Mouse (Mus musculus): ENCODE data around the gene Isy1. TPM values are rescaled to one million over a fixed set of nuclear protein-coding genes. Genes with fewer than 3 reads are reported as not detected.

Gene Isy1
- polyA plus RNA-seq, 2 experiments: 41.8 to 51.5 TPM

- H3K36me3 ChIP-seq (ENCODE audit: control insufficient read depth, insufficient read depth, low read length): no peaks in the 10 kb centered on the region
- H3K4me3 ChIP-seq (replicated peaks; ENCODE audit: low read length): no peak overlapping the region
- H3K4me1 ChIP-seq (ENCODE audit: control insufficient read depth, insufficient read depth, low read length): no peaks in the 10 kb centered on the region
- no peak for ATAC-seq (ENCODE audit: low FRiP score, low read depth)
- H3K4me2 ChIP-seq (replicated peaks; ENCODE audit: low read depth, low read length, severe bottlenecking): no peak overlapping the region
- WGBS: 52% methylated on average over 1 of the region's 1 CpGs
- no peak for DNase-seq (ENCODE audit: low spot score)
- TF ChIP-seq POLR2A (IDR thresholded peaks at IDR 0.05; ENCODE audit: borderline replicate concordance, extremely low read depth, insufficient read depth, insufficient read length): no peak
- no peaks in the 10 kb centered on the region for H3K9me3 ChIP-seq (ENCODE audit: control insufficient read depth, low read length)
- no peak overlapping the region for H3K9ac ChIP-seq (ENCODE audit: low read depth, low read length, severe bottlenecking)
- no peaks in the 10 kb centered on the region for H3K27me3 ChIP-seq (ENCODE audit: control insufficient read depth, insufficient read depth, low read length)
- no peak overlapping the region for H3K27ac ChIP-seq (replicated peaks; ENCODE audit: low read depth, low read length)
These were observed 34.5 kb upstream of the Isy1 start for GRCm38 (mm10) chr6:87873104-87873503.

GRCm38 (mm10) chr6:87871240-87871639 is 32.6 kb upstream of the Isy1 start:
- Histone ChIP-seq H3K36me3 (ENCODE audit: control insufficient read depth, insufficient read depth, low read length) (no peaks in the 10 kb centered on the region), H3K9ac (ENCODE audit: low read depth, low read length, severe bottlenecking) (no peak overlapping the region), H3K9me3 (ENCODE audit: control insufficient read depth, low read length) (no peaks in the 10 kb centered on the region), H3K4me1 (ENCODE audit: control insufficient read depth, insufficient read depth, low read length) (no peaks in the 10 kb centered on the region), H3K27me3 (ENCODE audit: control insufficient read depth, insufficient read depth, low read length) (no peaks in the 10 kb centered on the region), H3K4me3 (replicated peaks; ENCODE audit: low read length) (no peak overlapping the region), H3K27ac (replicated peaks; ENCODE audit: low read depth, low read length) (no peak overlapping the region), H3K4me2 (replicated peaks; ENCODE audit: low read depth, low read length, severe bottlenecking) (no peak overlapping the region)
- 82% methylated on average over 7 of the region's 7 CpGs for WGBS
- no peak for TF ChIP-seq POLR2A (IDR thresholded peaks at IDR 0.05; ENCODE audit: borderline replicate concordance, extremely low read depth, insufficient read depth, insufficient read length)
- DNase-seq (ENCODE audit: low spot score) (no peak), ATAC-seq (ENCODE audit: low FRiP score, low read depth) (no peak)

GRCm38 (mm10) chr6:87870440-87870839 is 31.8 kb upstream of the Isy1 start:
- no peak for ATAC-seq (ENCODE audit: low FRiP score, low read depth)
- no peak overlapping the region for H3K4me2 ChIP-seq (replicated peaks; ENCODE audit: low read depth, low read length, severe bottlenecking)
- no peaks in the 10 kb centered on the region for H3K27me3 ChIP-seq (ENCODE audit: control insufficient read depth, insufficient read depth, low read length)
- no peaks in the 10 kb centered on the region for H3K9me3 ChIP-seq (ENCODE audit: control insufficient read depth, low read length)
- H3K27ac ChIP-seq (replicated peaks; ENCODE audit: low read depth, low read length): no peak overlapping the region
- no peak for TF ChIP-seq POLR2A (IDR thresholded peaks at IDR 0.05; ENCODE audit: borderline replicate concordance, extremely low read depth, insufficient read depth, insufficient read length)
- 81% methylated on average over 1 of the region's 1 CpGs for WGBS
- DNase-seq (ENCODE audit: low spot score): no peak
- no peak overlapping the region for H3K9ac ChIP-seq (ENCODE audit: low read depth, low read length, severe bottlenecking)
- no peaks in the 10 kb centered on the region for H3K36me3 ChIP-seq (ENCODE audit: control insufficient read depth, insufficient read depth, low read length)
- H3K4me3 ChIP-seq (replicated peaks; ENCODE audit: low read length): no peak overlapping the region
- no peaks in the 10 kb centered on the region for H3K4me1 ChIP-seq (ENCODE audit: control insufficient read depth, insufficient read depth, low read length)

GRCm38 (mm10) chr6:87868871-87869506 is 30.4 kb upstream of the Isy1 start:
- Histone ChIP-seq H3K4me2 (replicated peaks; ENCODE audit: low read depth, low read length, severe bottlenecking) (no peak overlapping the region), H3K36me3 (ENCODE audit: control insufficient read depth, insufficient read depth, low read length) (no peaks in the 10 kb centered on the region), H3K27ac (replicated peaks; ENCODE audit: low read depth, low read length) (no peak overlapping the region), H3K4me3 (replicated peaks; ENCODE audit: low read length) (no peak overlapping the region), H3K4me1 (ENCODE audit: control insufficient read depth, insufficient read depth, low read length) (no peaks in the 10 kb centered on the region), H3K27me3 (ENCODE audit: control insufficient read depth, insufficient read depth, low read length) (no peaks in the 10 kb centered on the region), H3K9me3 (ENCODE audit: control insufficient read depth, low read length) (no peaks in the 10 kb centered on the region), H3K9ac (ENCODE audit: low read depth, low read length, severe bottlenecking) (no peak overlapping the region)
- no peak for ATAC-seq (ENCODE audit: low FRiP score, low read depth)
- 68% methylated on average over 9 of the region's 9 CpGs for WGBS
- peak; percentile 48 for DNase-seq (ENCODE audit: low spot score)
- no peak for TF ChIP-seq POLR2A (IDR thresholded peaks at IDR 0.05; ENCODE audit: borderline replicate concordance, extremely low read depth, insufficient read depth, insufficient read length)

- Histone ChIP-seq H3K36me3 (ENCODE audit: control insufficient read depth, insufficient read depth, low read length) (no peaks in the 10 kb centered on the region), H3K27ac (replicated peaks; ENCODE audit: low read depth, low read length) (no peak overlapping the region), H3K4me1 (ENCODE audit: control insufficient read depth, insufficient read depth, low read length) (no peaks in the 10 kb centered on the region), H3K9me3 (ENCODE audit: control insufficient read depth, low read length) (no peaks in the 10 kb centered on the region), H3K27me3 (ENCODE audit: control insufficient read depth, insufficient read depth, low read length) (no peaks in the 10 kb centered on the region), H3K4me3 (replicated peaks; ENCODE audit: low read length) (no peak overlapping the region), H3K4me2 (replicated peaks; ENCODE audit: low read depth, low read length, severe bottlenecking) (no peak overlapping the region), H3K9ac (ENCODE audit: low read depth, low read length, severe bottlenecking) (no peak overlapping the region)
- 71% methylated on average over 2 of the region's 2 CpGs for WGBS
- DNase-seq (ENCODE audit: low spot score) (no peak), ATAC-seq (ENCODE audit: low FRiP score, low read depth) (no peak)
- TF ChIP-seq POLR2A (IDR thresholded peaks at IDR 0.05; ENCODE audit: borderline replicate concordance, extremely low read depth, insufficient read depth, insufficient read length): no peak
These were observed 28.7 kb upstream of the Isy1 start for GRCm38 (mm10) chr6:87867256-87867655.

Measured in limb, embryonic 14.5 days (tissue).